Mouse (Mus musculus) testis, adult 2 months (tissue): ENCODE data around the gene Olfr463. TPM values are rescaled to one million over a fixed set of nuclear protein-coding genes. Genes with fewer than 3 reads are reported as not detected.

Experiments
- H3K27ac ChIP-seq: fragments of 200-500 bp; 2 replicates; pipeline ENCODE4 v1.5.1; 2012; ENCODE audit warnings: low read depth, low read length; ENCODE audit not compliant: control insufficient read depth, insufficient read depth
- H3K27me3 ChIP-seq: fragments of 200-500 bp; 2 replicates; pipeline ENCODE4 v1.6.1; 2012; ENCODE audit warnings: mild to moderate bottlenecking, low read length, moderate library complexity; ENCODE audit not compliant: control insufficient read depth, insufficient read depth
- H3K36me3 ChIP-seq: fragments of 200-500 bp; 2 replicates; pipeline ENCODE4 v1.6.1; 2012; ENCODE audit warnings: mild to moderate bottlenecking, low read length; ENCODE audit not compliant: control insufficient read depth, insufficient read depth
- H3K4me1 ChIP-seq: fragments of 200-500 bp; 2 replicates; pipeline ENCODE4 v1.6.1; 2012; ENCODE audit warnings: low read length; ENCODE audit not compliant: control insufficient read depth, insufficient read depth
- H3K4me3 ChIP-seq: fragments of 200-500 bp; 2 replicates; pipeline ENCODE4 v1.5.1; 2012; ENCODE audit warnings: low read depth, mild to moderate bottlenecking, low read length, moderate library complexity, mixed read lengths; ENCODE audit not compliant: control insufficient read depth
- CTCF ChIP-seq: fragments of 200-500 bp; IDR thresholded peaks from 2 replicates; pipeline ENCODE4 v1.5.1; 2012; ENCODE audit warnings: low read depth, mild to moderate bottlenecking, inconsistent platforms, low read length, moderate library complexity; ENCODE audit not compliant: control insufficient read depth, insufficient read depth, insufficient replicate concordance
- POLR2A ChIP-seq: fragments of 200-500 bp; IDR thresholded peaks from 2 replicates; pipeline ENCODE4 v1.6.1; 2012; ENCODE audit warnings: low read depth, mild to moderate bottlenecking, inconsistent platforms, low read length, moderate library complexity; ENCODE audit not compliant: control insufficient read depth
- polyA plus RNA-seq: library from polyadenylated mRNA; depleted of rRNA; stranded (reverse); fragments of >200 nt; gene quantifications from 2 replicates; pipeline ENCODE4 v1.2.3, GENCODE M21; 2012

Gene Olfr463
- polyA plus RNA-seq, 1 experiment = not detected

- H3K36me3 ChIP-seq = peaks cover 3% of the 10 kb centered on the region; the same call in 1 of the 2 replicates
- TF ChIP-seq POLR2A (no peak), CTCF (no peak)
- no peak overlapping the region for H3K27ac ChIP-seq
Measured at GRCm38 (mm10) chr11:87862805-87863204, 34.4 kb downstream of the Olfr463 start.

GRCm38 (mm10) chr11:87860426-87860825 lies 36.8 kb downstream of the Olfr463 start:
- Histone ChIP-seq H3K4me1 (no peaks in the 10 kb centered on the region), H3K27me3 (no peaks in the 10 kb centered on the region), H3K36me3 (peaks cover 8% of the 10 kb centered on the region), H3K4me3 (no peak overlapping the region), H3K27ac (no peak overlapping the region)
- TF ChIP-seq CTCF = no peak
- no peak for TF ChIP-seq POLR2A

More at GRCm38 (mm10) chr11:87862805-87863204, 34.4 kb downstream of the Olfr463 start:
- Histone ChIP-seq H3K4me1 (no peaks in the 10 kb centered on the region), H3K27me3 (no peaks in the 10 kb centered on the region), H3K4me3 (no peak overlapping the region; the same call in 1 of the 2 replicates)

GRCm38 (mm10) chr11:87859273-87859672 lies 37.9 kb downstream of the Olfr463 start:
- H3K4me3 ChIP-seq = no peak overlapping the region
- H3K4me1 ChIP-seq = no peaks in the 10 kb centered on the region
- H3K36me3 ChIP-seq = peaks cover 8% of the 10 kb centered on the region
- no peaks in the 10 kb centered on the region for H3K27me3 ChIP-seq
- H3K27ac ChIP-seq = no peak overlapping the region
- TF ChIP-seq CTCF (no peak), POLR2A (no peak)

- peaks cover 5% of the 10 kb centered on the region for H3K36me3 ChIP-seq
- H3K27me3 ChIP-seq = no peaks in the 10 kb centered on the region
- TF ChIP-seq POLR2A (no peak), CTCF (no peak)
- H3K27ac ChIP-seq = no peak overlapping the region
- peaks cover 4% of the 10 kb centered on the region for H3K4me1 ChIP-seq
- no peak overlapping the region for H3K4me3 ChIP-seq
Measured at GRCm38 (mm10) chr11:87854550-87854949, 42.6 kb downstream of the Olfr463 start.

GRCm38 (mm10) chr11:87853597-87853954 lies 43.6 kb downstream of the Olfr463 start:
- Histone ChIP-seq H3K27ac (peak overlapping the region; percentile 55; the same call in 1 of the 2 replicates), H3K4me3 (peak overlapping the region; percentile 93), H3K36me3 (peaks cover 5% of the 10 kb centered on the region), H3K4me1 (peaks cover 4% of the 10 kb centered on the region), H3K27me3 (no peaks in the 10 kb centered on the region)
- TF ChIP-seq POLR2A = no peak
- TF ChIP-seq CTCF = no peak

- TF ChIP-seq CTCF (no peak), POLR2A (peak; percentile 88)
- H3K27ac ChIP-seq = peak within 1 kb of the TSS; percentile 55
Measured at GRCm38 (mm10) chr11:87852690-87853596, 44.2 kb downstream of the Olfr463 start, which contains the start of gene Mks1. Gene Mks1 (plus strand): TSS chr11:87853215.

GRCm38 (mm10) chr11:87847884-87848283 lies 49.3 kb downstream of the Olfr463 start:
- Histone ChIP-seq H3K4me3 (no peak overlapping the region), H3K27ac (no peak overlapping the region), H3K27me3 (no peaks in the 10 kb centered on the region), H3K36me3 (no peaks in the 10 kb centered on the region), H3K4me1 (peaks cover 5% of the 10 kb centered on the region)
- TF ChIP-seq CTCF = no peak
- TF ChIP-seq POLR2A = no peak

More at GRCm38 (mm10) chr11:87852690-87853596, 44.2 kb downstream of the Olfr463 start, which contains the start of gene Mks1:
- Histone ChIP-seq H3K4me1 (peaks cover 4% of the 10 kb centered on the region), H3K4me3 (peak within 1 kb of the TSS; percentile 93), H3K27me3 (no peaks in the 10 kb centered on the region), H3K36me3 (peaks cover 5% of the 10 kb centered on the region)
